Mouse (Mus musculus) heart, adult 11 months (tissue): ENCODE measurements around the gene Btbd35f5.
"Not testable (repeated sequence)": the region's sequence is repeated elsewhere in the genome, so short reads cannot be mapped to it uniquely, and the experiment has no call there.

Experiments
- DNase-seq: peaks from one replicate; pipeline ENCODE4 v3.0.0; 2022

The Btbd35f5 gene

GRCm38 (mm10) chrX:32973597-32973996 lies at the start of gene Btbd35f5:
Gene Btbd35f5 (plus strand): TSS chrX:32973897.
- not testable (repeated sequence) for DNase-seq

GRCm38 (mm10) chrX:32941468-32941867 lies 32.2 kb upstream of the Btbd35f5 start, which contains the start of gene Gm21789:
Gene Gm21789 (plus strand): TSS chrX:32941768.
- not testable (repeated sequence) for DNase-seq
